Mouse (Mus musculus) lung, postnatal 4 days (tissue): ENCODE data around the gene 2510009E07Rik.
"Not testable (repeated sequence)": the region's sequence is repeated elsewhere in the genome, so short reads cannot be mapped to it uniquely, and the experiment has no call there.

Source experiments
- DNase-seq, 2 experiments: peaks; one replicate each; pipeline ENCODE4 v3.0.0; 2021

The 2510009E07Rik gene

GRCm38 (mm10) chr16:21673651-21674050 is 20.8 kb downstream of the 2510009E07Rik start:
- DNase-seq, result not testable (repeated sequence)

GRCm38 (mm10) chr16:21673046-21673445 is 21.4 kb downstream of the 2510009E07Rik start:
- DNase-seq, result not testable (repeated sequence)

- no peak for DNase-seq
These were observed 22.6 kb downstream of the 2510009E07Rik start for GRCm38 (mm10) chr16:21671878-21672277.

DNA sequence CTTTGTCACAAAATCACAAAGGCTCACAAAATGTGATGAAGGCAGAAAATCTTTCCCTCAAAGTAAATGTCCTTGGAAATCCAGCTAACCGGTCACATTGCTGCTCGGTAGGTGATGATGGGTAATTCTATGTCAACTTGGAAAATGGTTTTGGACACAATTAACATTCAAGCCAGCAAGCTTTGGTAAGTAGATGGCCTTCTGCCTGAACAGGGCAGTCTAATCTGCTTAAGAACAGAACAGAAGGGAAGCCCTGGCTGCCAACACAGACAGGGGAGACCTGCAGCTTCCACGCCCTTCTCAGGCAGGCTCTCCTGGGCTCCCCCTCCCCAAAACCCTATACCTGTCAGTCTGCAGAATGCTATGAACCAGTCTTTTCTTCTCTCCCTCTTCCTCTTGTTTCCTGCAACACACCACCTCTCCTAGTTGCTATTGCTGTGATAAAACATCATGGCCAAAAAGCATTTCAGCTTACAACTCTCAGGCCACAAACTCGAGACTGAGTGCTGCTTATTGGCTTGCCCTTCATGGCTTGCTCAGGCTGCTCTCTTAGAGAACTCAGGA is 29.0 kb downstream of the 2510009E07Rik start:
- DNase-seq, result no peak

DNA sequence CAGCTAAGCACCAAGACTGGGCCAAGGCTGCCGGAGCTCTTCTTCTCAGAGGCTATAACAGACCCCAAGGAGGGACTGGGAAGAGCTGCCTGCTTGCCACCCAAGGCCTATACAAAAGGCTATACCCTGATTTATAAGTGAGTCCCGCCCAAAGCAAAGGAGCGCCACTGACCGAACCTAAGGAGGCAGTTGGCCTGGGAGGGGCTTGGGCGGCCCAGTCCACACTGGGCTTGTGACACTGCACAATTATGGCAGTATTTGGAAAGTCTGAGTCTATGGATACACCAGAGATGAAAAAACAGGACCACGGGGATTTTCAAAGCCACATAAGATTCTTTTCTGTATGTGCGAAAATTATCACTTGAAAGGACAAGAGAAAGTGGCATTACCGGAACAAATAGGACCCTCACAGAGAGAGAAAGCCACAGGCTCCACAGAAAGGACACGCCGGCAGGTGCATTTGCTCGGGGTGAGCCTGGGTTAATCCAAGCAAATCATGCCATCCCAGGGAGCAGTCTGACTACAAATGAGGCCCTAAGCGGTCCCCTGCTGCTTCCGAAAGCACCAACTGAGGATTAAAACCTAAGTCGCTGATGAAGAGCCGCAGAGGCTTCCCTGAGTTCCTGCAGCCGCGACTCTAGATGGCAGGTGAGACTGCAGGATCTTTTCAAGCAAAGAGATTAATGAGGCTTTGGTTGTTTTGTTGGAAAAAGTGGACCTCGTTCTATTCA is 29.7 kb downstream of the 2510009E07Rik start:
- no peak for DNase-seq

DNA sequence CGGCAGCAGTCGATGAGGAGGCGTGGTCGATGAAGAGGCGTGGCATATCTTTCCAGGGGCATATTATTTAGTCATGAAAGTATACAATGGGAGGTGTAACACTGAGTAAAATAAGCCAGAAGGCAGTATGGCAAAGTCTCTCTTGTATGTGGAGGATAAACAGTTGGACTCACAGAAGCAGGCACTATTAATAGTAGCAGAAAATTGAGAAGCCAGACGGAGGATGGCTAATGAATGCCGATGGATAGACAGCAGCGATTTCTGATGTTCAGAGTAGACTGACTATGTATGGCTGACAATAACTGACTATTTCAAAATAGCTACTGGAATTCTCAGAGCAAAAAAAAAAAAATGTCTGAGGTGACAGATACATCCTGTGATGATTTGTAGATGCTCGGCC is 38.5 kb downstream of the 2510009E07Rik start:
- DNase-seq, result no peak

- DNase-seq, result peak; percentile 50 to 69
These were observed 39.2 kb downstream of the 2510009E07Rik start for GRCm38 (mm10) chr16:21655291-21655690.

- no peak for DNase-seq
These were observed 40.1 kb downstream of the 2510009E07Rik start for GRCm38 (mm10) chr16:21654384-21654783.

GRCm38 (mm10) chr16:21653151-21653550 is 41.3 kb downstream of the 2510009E07Rik start:
- no peak for DNase-seq

- DNase-seq, result no peak
These were observed 43.3 kb downstream of the 2510009E07Rik start for GRCm38 (mm10) chr16:21651161-21651560.

DNA sequence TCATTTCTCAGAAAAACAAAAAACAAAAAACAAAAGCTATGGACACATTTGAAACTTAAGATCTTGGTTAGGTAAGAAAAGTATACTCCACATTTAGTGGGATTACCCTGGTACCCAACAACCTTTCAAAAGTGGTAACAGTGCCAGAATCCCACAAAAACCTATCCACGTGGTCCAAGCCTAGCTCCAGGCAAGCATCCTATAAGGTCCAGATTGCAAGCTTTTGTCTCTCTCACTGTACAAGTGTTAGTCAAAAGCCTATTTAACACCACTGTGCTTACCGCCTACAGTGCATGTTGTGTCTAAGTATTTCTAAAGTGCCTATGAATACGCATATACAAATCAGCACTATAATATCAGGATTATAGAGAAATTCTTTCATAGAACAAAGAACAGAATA is 44.2 kb downstream of the 2510009E07Rik start:
- no peak for DNase-seq

DNA sequence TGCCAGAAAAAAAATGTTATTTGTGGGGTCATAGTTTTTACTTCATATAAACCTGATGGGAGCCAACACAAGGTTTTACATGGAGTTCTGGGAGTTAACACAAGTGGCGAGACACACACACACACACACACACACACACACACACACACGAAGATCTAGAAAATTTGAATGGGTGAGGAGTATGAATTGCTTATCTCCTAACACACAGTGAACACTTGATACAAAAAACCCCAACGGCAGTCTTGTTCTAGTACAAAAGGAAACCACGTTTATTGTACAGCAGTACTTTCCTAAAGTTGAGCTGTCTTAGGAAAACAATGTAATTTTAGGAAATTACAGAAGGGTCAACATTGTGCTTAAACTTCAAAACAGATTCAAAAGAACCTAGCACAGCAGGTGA is 45.7 kb downstream of the 2510009E07Rik start:
- no peak for DNase-seq

- DNase-seq, result no peak
These were observed 48.0 kb downstream of the 2510009E07Rik start for GRCm38 (mm10) chr16:21646496-21646895.

GRCm38 (mm10) chr16:21645915-21646314 is 48.5 kb downstream of the 2510009E07Rik start:
- peak in 1 of 2 experiments; percentile 20 for DNase-seq

DNA sequence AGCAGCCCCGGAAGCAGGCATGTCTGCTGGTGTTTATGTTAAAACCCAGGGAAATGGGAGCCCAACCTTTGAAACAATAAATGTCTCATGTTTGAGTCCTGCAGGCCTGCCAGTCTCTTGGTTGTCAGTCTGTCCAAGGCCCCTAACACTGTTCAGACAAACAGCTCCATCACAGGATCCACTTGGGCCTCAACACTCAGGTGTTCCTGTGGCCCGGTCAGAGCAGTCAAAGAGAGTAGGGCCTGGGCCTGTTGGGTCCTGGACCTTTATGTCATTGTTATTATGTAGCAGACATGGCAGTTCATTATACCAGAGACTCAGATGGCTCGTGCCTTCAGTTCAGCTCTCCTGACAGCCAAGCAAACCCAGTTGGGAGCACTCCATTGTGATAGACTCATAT is 49.9 kb downstream of the 2510009E07Rik start:
- peak in 1 of 2 experiments; percentile 13 for DNase-seq

GRCm38 (mm10) chr16:21644066-21644561 is 50.4 kb downstream of the 2510009E07Rik start:
- DNase-seq, result peak; percentile 78 to 87

- no peak for DNase-seq
These were observed 50.8 kb downstream of the 2510009E07Rik start for GRCm38 (mm10) chr16:21643621-21644041.

DNA sequence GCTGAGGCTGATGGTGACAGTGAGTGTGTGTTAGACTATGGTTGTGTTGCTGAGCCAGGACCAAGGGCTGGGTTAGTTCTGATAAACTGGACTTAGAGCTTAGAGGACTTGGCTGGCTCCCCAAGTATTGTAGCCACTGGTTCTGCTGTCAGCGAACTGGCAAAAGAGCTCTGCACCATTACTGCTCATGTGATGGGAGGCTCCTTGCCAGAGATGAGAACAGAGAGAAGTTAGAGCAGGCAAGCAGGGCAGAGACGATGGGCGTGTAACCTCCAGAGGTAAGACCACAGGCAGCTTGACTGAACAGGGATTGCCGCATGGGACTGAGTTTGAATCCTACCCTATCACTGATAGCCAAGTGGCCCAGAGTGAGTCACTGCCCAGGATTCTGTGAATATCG is 51.6 kb downstream of the 2510009E07Rik start:
- no peak for DNase-seq

DNA sequence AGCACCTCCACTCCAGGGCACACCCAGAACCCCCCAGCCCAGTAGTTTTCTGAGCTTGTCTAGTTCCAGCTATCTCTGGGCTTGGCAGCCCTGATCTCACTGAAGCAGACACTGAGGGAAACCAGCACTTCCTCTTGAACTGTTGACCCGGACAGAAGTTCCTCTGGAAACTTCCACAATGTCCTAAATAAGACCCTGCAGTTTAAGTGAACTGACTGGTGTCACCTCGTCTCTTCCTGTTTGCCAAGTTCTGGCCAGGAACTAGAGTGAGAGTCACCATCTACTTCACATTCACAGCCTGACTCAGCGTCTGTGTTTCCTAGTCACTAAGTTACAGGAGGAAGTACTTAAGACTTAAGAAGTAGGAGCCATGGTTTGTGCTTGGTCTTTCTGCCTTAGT is 52.5 kb downstream of the 2510009E07Rik start:
- peak; percentile 41 to 45 for DNase-seq

GRCm38 (mm10) chr16:21640766-21641499 is 53.5 kb downstream of the 2510009E07Rik start:
- peak; percentile 22 to 55 for DNase-seq

- DNase-seq, result peak; percentile 24 to 37
These were observed 57.2 kb downstream of the 2510009E07Rik start for GRCm38 (mm10) chr16:21637201-21637819.

DNA sequence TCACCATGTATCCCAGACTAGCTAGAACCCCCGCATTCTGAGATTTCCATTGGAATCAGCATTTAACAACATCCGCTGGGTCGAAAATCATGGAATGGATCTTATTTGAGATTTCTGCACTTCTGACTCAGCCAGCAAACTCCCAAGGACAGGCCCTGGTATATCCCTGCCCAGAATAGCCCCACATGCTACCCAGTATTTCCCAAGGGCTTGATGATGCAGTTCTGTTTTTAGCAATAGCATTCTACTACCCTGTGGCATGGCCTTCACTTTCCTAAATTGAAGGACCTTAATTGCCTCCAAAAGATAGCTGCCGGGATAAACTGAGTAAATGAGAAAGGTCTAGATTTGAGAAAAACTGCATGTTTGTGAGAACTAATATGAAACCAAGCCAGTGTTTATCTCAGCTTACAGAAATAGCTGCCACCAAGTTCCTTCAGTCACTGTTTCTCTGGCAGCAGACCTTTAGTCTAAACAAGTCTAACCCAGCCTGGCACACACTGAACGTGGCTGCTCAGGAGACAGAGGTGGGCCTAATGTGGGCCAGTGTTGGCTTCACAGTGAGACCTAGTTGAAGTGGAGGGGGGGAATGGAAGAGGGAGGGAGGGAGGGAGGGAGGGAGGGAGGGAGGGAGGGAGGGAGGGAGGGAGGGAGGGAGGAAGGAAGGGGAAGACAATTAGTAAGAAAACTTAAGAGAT is 58.2 kb downstream of the 2510009E07Rik start:
- peak; percentile 19 to 44 for DNase-seq
